Mouse (Mus musculus): ENCODE measurements around the gene Wdhd1.

DNA sequence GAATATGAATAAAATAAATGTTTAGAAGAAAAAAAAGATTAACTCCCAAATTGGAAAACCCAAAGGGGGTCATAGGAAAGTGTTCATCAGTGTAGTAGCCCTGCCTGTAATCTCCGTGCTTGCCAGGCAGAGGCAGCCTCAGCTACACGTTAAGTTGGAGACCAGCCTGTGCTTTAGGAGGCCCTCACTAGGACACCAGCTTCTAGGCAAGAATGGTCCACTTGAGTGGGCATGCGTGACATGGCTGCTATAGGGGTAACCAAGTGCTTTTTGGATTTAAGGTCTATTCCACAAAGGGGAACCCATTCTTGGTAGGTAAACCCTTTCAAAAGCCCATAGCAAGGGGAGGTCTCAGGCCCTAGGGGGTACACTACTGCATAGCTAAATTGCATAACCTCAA, 1.2 kb downstream of the Wdhd1 start:
- TF ChIP-seq CTCF (IDR thresholded peaks at IDR 0.05; ENCODE audit: extremely low read depth, insufficient read depth, low read length) (no peak), POLR2A (IDR thresholded peaks at IDR 0.05; ENCODE audit: extremely low read depth, insufficient read depth, low read length) (no peak)

Data from cortical plate, adult 2 months (tissue).